Mouse (Mus musculus) frontal cortex, postnatal 10 days (tissue): ENCODE measurements around the gene Gm20388.
A peak's percentile ranks its signal among the peaks of the same experiment; 100 is the strongest.
"Not testable (repeated sequence)": the region's sequence is repeated elsewhere in the genome, so short reads cannot be mapped to it uniquely, and the experiment has no call there.

Experiments used
- DNase-seq, 2 experiments: peaks; one replicate each; pipeline ENCODE4 v3.0.0; 2022; ENCODE audit warnings: low spot score in 2 of 2, mixed read lengths in 1 of 2

Gene Gm20388

GRCm38 (mm10) chr8:122611295-122612133, 2700.9 kb downstream of the Gm20388 start, which contains the start of the genes Galns and Trappc2l:
Gene Galns, minus strand, starts transcription at chr8:122611463.
Gene Trappc2l, plus strand, starts transcription at chr8:122611640.
- DNase-seq = peak; percentile 91 to 93

- no peak for DNase-seq
Measured at GRCm38 (mm10) chr8:122616181-122616905, 2705.7 kb downstream of the Gm20388 start.

DNA sequence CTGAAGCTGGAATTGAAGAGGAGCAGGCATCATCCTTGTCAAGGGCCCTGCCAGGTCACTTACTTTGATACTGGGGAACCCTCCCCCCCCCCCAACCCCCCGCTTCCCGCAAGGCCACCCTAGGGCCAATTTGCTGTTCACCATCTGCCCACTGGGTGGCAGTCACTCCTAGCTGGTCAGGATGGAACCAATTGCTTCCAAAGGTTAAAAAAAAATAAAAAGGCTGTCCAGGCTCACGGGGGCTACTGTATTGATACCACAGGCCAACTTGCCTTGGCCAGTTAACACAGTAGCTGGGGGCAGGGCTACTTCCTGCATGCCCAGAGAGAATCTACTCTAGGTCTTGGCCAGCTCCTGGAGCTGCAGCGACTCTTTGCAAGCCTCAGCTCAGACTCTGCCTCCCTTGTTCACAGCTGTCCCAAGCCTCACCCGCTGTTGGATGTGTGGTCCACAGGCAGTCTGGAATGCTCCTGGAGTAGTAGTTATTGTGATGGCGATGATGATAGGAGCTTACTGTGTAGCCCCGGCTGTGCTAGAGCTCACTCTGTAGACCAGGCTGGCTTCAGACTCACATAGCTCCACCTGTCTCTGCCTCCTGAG, 2707.4 kb downstream of the Gm20388 start:
- peak in 1 of 2 experiments; percentile 69 for DNase-seq

DNA sequence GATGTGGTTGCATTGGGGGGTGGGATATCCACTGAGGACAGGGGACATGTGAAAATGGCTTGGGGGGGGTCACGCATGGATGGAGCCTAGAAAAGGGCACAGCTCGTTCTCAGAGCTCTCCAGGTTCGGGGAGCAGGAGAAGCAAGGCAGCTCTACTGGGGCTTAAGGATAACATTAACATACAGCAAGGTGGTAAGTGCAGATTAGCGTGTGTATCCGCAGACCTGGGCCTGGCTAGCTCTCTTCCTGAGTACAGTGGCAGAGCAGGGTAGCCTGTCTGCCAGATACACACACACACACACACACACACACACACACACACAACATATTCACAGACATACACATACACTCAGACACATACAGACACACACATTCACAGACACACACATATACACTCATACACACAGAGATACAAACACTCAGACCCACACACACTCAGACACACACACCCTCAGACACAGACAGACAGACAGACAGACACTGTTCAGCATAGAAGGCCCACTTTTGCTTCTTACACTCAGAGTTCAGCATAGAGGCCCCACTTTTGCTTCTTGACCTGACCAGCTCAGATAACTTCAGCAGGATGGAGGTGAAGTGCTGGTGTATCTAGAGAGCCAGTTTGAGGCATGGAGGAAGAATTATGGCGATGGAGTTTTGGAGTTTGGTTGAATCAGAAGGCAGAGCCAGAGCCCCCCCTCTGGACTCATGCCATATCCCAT, 2708.2 kb downstream of the Gm20388 start:
- DNase-seq = no peak

DNA sequence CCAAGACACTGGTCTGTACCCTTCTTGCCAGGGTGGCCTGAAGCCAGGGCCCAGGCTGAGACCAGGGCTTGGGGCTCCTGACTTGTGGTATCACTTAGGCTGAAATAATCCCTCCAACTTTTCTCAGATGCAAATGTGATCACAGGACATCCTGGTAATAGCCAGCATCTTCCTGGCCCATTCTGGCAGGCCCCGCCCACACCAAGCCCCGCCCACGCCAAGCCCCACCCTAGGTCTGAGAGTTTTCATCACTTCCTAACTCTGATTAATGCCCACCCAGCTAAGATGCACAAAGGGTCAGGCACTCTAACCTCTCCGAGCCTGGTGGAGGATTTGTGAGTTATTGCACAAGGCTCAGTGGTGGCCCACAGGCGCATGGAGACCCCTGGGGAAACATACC, 2709.8 kb downstream of the Gm20388 start:
- DNase-seq = no peak

DNA sequence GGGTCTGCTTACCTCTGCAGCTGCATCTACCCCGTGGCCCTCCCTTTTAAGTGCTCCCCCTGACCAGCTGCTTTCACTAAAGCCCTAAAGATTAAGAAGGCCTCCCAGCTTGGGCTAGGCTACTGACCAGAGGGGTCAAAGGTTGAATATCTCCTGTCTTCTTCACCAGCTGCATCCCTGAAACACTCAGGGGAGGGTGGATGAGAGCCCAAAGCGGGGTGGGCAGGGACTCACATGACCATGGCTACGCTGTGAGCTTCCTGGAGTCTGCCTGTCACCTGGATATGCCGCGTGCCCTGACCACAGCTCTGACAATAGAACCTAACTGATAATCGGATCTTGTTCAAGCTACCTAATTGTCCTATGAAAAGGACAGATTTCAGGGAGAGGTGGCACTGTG, 2712.1 kb downstream of the Gm20388 start, which contains the start of gene Pabpn1l:
TSS of gene Pabpn1l (minus strand) at position 13 of the 400 bp plus-strand sequence.
- DNase-seq = no peak

DNA sequence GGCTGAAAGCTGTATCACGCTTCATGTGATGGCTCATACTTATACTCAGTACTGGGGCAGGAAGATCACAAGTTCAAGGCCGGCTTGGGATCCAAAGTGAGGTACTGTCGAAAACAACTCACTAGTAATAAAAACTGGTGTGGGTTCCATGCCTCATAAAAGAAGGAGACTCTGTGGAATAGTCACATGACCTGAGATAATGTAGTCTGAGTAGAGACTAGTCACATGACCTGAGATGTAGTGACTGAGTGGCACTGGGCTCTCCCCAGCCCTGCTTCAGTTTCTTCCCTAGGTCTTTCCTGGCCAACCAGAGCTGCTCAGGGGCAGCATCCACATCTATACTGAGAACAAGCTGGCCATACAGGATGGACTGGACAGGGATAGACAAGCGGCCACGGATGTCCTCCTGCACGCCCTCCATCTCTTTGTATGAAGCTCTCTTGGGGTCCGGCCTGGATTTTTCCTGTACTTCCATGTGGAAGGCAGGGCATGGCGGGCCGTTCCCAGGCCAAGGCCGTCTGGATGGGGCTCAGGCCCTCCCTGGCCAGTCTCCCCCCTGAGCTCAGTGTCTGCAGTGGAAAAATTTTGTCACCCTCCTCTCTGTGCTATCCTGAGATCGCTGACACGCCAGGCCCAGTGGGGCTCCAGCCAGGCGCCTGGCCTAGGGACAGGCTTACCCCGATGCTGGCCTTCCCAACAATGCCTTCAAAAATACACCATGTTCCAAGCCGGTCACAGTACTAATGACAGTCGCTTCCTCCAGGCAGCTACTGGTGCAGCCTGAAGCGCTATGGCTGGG, 2713.4 kb downstream of the Gm20388 start:
- no peak for DNase-seq

GRCm38 (mm10) chr8:122624653-122625052, 2714.0 kb downstream of the Gm20388 start:
- no peak for DNase-seq

DNA sequence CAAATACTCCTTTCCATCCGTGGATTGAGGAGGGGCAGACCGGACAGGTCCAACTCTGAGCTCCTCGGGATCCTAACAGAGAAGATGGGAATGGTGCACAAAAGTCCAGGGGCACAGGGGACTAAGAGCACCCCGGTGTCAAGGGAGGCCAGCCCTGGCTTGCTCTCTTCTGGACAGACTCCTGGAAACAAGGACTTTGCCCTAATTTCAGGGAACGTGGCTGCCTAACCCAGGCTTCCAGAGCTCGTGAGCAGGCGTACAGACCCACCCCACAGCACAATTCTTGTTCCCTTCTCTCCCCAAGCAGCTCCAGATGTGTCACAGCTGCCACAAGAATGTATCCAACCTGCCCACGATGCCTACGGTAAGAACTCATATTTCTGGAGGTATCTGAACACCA, 2715.2 kb downstream of the Gm20388 start:
- DNase-seq = no peak

GRCm38 (mm10) chr8:122626896-122627295, 2716.3 kb downstream of the Gm20388 start:
- DNase-seq = no peak

DNA sequence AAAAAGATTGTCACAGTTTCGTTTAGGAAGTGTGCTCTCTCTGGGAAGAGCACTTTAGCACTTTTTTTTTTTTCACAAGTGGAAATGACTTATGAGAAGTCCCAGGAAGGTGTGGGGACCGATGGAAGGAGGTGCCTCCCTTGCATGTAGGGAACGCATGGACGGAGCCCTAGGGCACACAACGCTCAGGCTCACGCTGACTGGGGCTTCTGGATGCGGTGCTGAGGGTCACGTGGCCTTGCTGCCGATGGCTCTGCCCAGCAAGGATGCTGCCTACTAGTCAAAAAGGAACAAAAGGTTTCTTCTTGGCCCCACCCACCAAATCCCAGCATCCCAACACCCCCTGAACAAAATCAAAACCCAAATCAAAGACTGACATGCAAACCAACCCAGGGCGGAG, 2718.7 kb downstream of the Gm20388 start:
- no peak for DNase-seq

GRCm38 (mm10) chr8:122630696-122631095, 2720.1 kb downstream of the Gm20388 start:
- no peak for DNase-seq

DNA sequence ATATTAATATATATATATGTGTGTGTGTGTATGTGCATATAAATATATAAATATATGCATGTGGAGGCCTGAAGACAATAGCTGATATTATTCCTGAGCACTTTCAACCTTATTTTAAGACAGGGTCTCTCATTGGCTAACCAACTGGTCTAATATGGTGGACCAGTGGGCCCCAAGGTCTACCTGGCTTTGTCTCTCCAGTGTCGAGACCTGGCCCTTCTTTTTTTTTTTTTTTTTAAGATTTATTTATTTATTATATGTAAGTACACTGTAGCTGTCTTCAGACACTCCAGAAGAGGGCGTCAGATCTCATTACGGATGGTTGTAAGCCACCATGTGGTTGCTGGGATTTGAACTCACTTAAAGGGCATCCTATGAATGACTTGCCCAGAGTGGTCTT, 2721.5 kb downstream of the Gm20388 start:
- not testable (repeated sequence) for DNase-seq

DNA sequence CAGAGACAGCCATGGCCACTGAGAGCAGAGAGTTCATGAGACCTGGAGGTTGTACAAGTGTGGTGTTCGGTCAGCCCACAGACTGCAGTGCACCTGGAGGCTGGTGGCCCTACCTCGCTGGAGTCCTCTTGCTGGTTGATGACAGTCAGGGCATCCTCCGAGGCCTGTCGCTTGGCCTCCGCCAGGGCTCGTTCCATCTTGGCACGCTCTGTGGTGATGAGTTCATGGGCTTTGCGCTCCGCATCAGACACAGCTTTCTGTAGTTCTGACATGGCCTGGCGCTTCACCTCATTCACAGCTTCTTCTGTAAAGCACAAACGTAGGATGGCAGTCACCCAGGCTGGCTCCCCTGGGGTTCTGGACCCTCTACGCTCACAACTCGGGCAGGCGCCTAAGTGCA, 2722.6 kb downstream of the Gm20388 start:
- no peak for DNase-seq

GRCm38 (mm10) chr8:122635878-122636802, 2725.5 kb downstream of the Gm20388 start:
- DNase-seq = no peak

- peak in 1 of 2 experiments; percentile 27 for DNase-seq
Measured at GRCm38 (mm10) chr8:122636803-122637175, 2726.1 kb downstream of the Gm20388 start.

GRCm38 (mm10) chr8:122637230-122637629, 2726.6 kb downstream of the Gm20388 start:
- no peak for DNase-seq

DNA sequence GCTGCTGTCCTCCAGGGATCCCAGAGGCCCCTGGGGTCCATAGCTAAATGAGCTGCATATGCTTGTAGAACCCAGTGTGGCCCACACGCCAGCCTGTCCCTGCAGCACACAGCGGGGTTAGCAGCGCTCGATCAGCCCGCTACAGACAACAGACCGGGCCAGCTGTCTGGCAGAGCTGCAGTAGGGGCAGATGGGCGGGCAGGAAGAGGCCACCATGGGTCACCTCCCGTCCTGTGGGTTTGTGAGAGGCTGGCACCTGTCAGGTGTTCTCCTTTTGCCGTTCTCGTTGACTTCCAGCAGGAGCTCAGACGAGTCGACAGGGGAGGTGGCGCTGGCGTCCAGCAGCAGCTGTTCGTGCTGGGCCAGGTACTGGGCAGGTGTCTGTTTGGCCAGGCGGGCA, 2728.0 kb downstream of the Gm20388 start:
- no peak for DNase-seq

DNA sequence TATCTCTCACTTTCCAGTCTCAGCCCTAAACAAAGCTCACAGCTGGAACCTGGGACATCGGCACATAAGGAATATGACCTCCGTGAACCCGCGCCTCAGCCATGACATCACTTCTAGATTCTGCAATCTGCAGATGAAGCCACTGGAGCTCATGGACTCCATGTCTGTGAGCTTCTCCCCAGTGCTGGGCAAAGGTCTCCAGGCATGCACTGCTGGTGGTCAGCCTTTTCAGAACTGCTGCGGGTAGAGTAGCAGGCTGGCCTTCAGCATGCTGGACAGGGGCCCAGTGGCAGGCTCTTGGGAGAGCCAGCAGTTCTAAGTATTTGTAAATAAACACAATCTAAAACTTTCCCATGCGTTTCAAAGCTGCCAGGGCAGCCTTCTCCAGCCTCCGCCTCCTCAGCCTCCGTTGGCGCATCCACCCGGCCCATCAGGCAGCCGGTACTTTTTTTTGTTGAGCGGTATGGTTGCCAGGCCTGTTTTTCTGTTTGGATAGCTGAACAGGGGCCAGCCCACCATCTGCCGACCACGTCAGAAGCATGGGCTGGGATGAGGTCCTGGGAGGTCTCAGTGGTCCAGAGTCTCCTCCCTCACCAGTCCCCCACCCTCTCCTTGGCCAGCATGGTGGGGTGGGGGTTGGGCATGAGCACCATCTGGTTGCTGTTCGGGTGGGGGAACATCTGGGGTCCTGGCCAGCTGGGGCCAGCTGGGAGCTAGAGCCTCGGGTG, 2729.0 kb downstream of the Gm20388 start:
- peak; percentile 26 to 39 for DNase-seq
